Mouse (Mus musculus) C2C12 (cell line): Measurements from ENCODE around the gene Dock3. TPM values are rescaled to one million over a fixed set of nuclear protein-coding genes. Genes with fewer than 3 reads are reported as not detected.

ENCODE experiments used
- H3K27me3 ChIP-seq: one replicate; pipeline ENCODE4 v1.6.1; 2011; ENCODE audit not compliant: control insufficient read depth, insufficient read depth, insufficient read length
- H3K36me3 ChIP-seq: one replicate; pipeline ENCODE4 v1.6.1; 2011; ENCODE audit not compliant: control insufficient read depth, insufficient read depth
- H3K4me3 ChIP-seq: one replicate; pipeline ENCODE4 v1.5.1; 2011; ENCODE audit warnings: mild to moderate bottlenecking, control low read depth; ENCODE audit not compliant: poor library complexity, insufficient read depth, severe bottlenecking
- H3K79me2 ChIP-seq: one replicate; pipeline ENCODE4 v1.6.1; 2011; ENCODE audit not compliant: control insufficient read depth, insufficient read depth
- H3K79me3 ChIP-seq: one replicate; pipeline ENCODE4 v1.6.1; 2011; ENCODE audit warnings: low read depth, control low read depth
- H3ac ChIP-seq: one replicate; pipeline ENCODE3; 2011; ENCODE audit warnings: low read depth; ENCODE audit not compliant: control insufficient read depth, insufficient read length
- CEBPB ChIP-seq: IDR thresholded peaks from one replicate; pipeline ENCODE4 v1.6.1; 2011; ENCODE audit warnings: low read depth, mild to moderate bottlenecking, control low read depth, moderate library complexity
- CTCF ChIP-seq: IDR thresholded peaks from one replicate; pipeline ENCODE4 v1.5.1; 2011; ENCODE audit not compliant: control insufficient read depth, insufficient read depth, insufficient read length
- FOSL1 ChIP-seq: IDR thresholded peaks from one replicate; pipeline ENCODE4 v1.8.0; 2011; ENCODE audit warnings: mild to moderate bottlenecking, low read length; ENCODE audit not compliant: poor library complexity, insufficient read depth, severe bottlenecking
- MAX ChIP-seq: IDR thresholded peaks from one replicate; pipeline ENCODE4 v1.6.1; 2011; ENCODE audit warnings: mild to moderate bottlenecking, control low read depth
- MYOD1 ChIP-seq: IDR thresholded peaks from one replicate; pipeline ENCODE4 v1.6.1; 2011; ENCODE audit warnings: low read depth; ENCODE audit not compliant: control insufficient read depth, insufficient read length
- MYOG ChIP-seq: IDR thresholded peaks from one replicate; pipeline ENCODE4 v1.6.1; 2011; ENCODE audit not compliant: control insufficient read depth, insufficient read length; ENCODE audit errors: extremely low read depth
- USF1 ChIP-seq: IDR thresholded peaks from one replicate; pipeline ENCODE4 v1.6.1; 2011; ENCODE audit warnings: low read depth, mild to moderate bottlenecking, control low read depth, moderate library complexity
- polyA plus RNA-seq: library from polyadenylated mRNA; unstranded; fragments of >200 nt; fragmentation: generic; extraction: Trizol; gene quantifications from one replicate; pipeline ENCODE4 v1.2.1, GENCODE M21; 2012; ENCODE audit warnings: missing spikeins

Dock3 gene
- polyA plus RNA-seq, 1 experiment, result 0.26 TPM

GRCm38 (mm10) chr9:107277603-107278002 lies 45.9 kb upstream of the Dock3 start:
- TF ChIP-seq MYOG (no peak), FOSL1 (no peak), USF1 (no peak), CEBPB (no peak), MAX (no peak), CTCF (no peak), MYOD1 (no peak)
- Histone ChIP-seq H3K4me3 (no peak overlapping the region), H3K79me2 (no peaks in the 10 kb centered on the region)

GRCm38 (mm10) chr9:107275710-107276109 lies 44.0 kb upstream of the Dock3 start:
- H3K4me3 ChIP-seq, result no peak overlapping the region
- H3K79me3 ChIP-seq, result no peaks in the 10 kb centered on the region
- H3K27me3 ChIP-seq, result peaks cover 3% of the 10 kb centered on the region
- no peaks in the 10 kb centered on the region for H3K36me3 ChIP-seq
- H3ac ChIP-seq, result no peak overlapping the region
- TF ChIP-seq CEBPB, result no peak
- TF ChIP-seq MYOD1, result no peak
- TF ChIP-seq MYOG, result no peak
- no peak for TF ChIP-seq MAX
- no peak for TF ChIP-seq FOSL1
- TF ChIP-seq CTCF, result no peak
- no peak for TF ChIP-seq USF1
- H3K79me2 ChIP-seq, result no peaks in the 10 kb centered on the region

More at GRCm38 (mm10) chr9:107277603-107278002, 45.9 kb upstream of the Dock3 start:
- Histone ChIP-seq H3K27me3 (no peaks in the 10 kb centered on the region), H3ac (no peak overlapping the region), H3K79me3 (no peaks in the 10 kb centered on the region), H3K36me3 (no peaks in the 10 kb centered on the region)

- H3K36me3 ChIP-seq, result no peaks in the 10 kb centered on the region
- no peak overlapping the region for H3ac ChIP-seq
- no peaks in the 10 kb centered on the region for H3K79me3 ChIP-seq
- H3K4me3 ChIP-seq, result no peak overlapping the region
- no peaks in the 10 kb centered on the region for H3K79me2 ChIP-seq
- H3K27me3 ChIP-seq, result peaks cover 3% of the 10 kb centered on the region
- no peak for TF ChIP-seq MYOD1
- no peak for TF ChIP-seq FOSL1
- TF ChIP-seq USF1, result no peak
- no peak for TF ChIP-seq CTCF
- TF ChIP-seq MYOG, result no peak
- TF ChIP-seq CEBPB, result no peak
- TF ChIP-seq MAX, result no peak
These were observed 43.0 kb upstream of the Dock3 start for GRCm38 (mm10) chr9:107274751-107275150.

- Histone ChIP-seq H3K27me3 (peaks cover 3% of the 10 kb centered on the region), H3K79me3 (no peaks in the 10 kb centered on the region), H3K4me3 (no peak overlapping the region), H3ac (no peak overlapping the region), H3K36me3 (no peaks in the 10 kb centered on the region), H3K79me2 (no peaks in the 10 kb centered on the region)
- no peak for TF ChIP-seq MYOG
- TF ChIP-seq CTCF, result no peak
- TF ChIP-seq MYOD1, result no peak
- no peak for TF ChIP-seq FOSL1
- TF ChIP-seq MAX, result no peak
- no peak for TF ChIP-seq USF1
- TF ChIP-seq CEBPB, result no peak
These were observed 41.5 kb upstream of the Dock3 start for GRCm38 (mm10) chr9:107273184-107273583.

- TF ChIP-seq MYOD1 (no peak), USF1 (no peak), FOSL1 (no peak), MYOG (no peak), CTCF (no peak), CEBPB (no peak), MAX (no peak)
- peaks cover 3% of the 10 kb centered on the region for H3K27me3 ChIP-seq
- no peaks in the 10 kb centered on the region for H3K79me2 ChIP-seq
- H3K36me3 ChIP-seq, result no peaks in the 10 kb centered on the region
- no peaks in the 10 kb centered on the region for H3K79me3 ChIP-seq
- no peak overlapping the region for H3ac ChIP-seq
- no peak overlapping the region for H3K4me3 ChIP-seq
These were observed 40.6 kb upstream of the Dock3 start for GRCm38 (mm10) chr9:107272284-107272683.

- H3ac ChIP-seq, result no peak overlapping the region
- TF ChIP-seq USF1 (no peak), CTCF (no peak), MYOD1 (no peak), MAX (no peak), FOSL1 (no peak), CEBPB (no peak), MYOG (no peak)
- no peak overlapping the region for H3K4me3 ChIP-seq
- H3K79me3 ChIP-seq, result no peaks in the 10 kb centered on the region
- H3K79me2 ChIP-seq, result no peaks in the 10 kb centered on the region
- H3K27me3 ChIP-seq, result peaks cover 3% of the 10 kb centered on the region
- H3K36me3 ChIP-seq, result no peaks in the 10 kb centered on the region
These were observed 39.6 kb upstream of the Dock3 start for GRCm38 (mm10) chr9:107271177-107271938.
